Mouse (Mus musculus): ENCODE data around the gene Ncoa5. TPM values are rescaled to one million over a fixed set of nuclear protein-coding genes. Genes with fewer than 3 reads are reported as not detected.

Gene Ncoa5
- polyA plus RNA-seq, 1 experiment from 2014 or later = 79.5 TPM

GRCm38 (mm10) chr2:165035058-165035431 lies 378 bp upstream of the Ncoa5 start:
- WGBS = 23% methylated on average over 5 of the region's 5 CpGs
- Histone ChIP-seq H3K36me3 (ENCODE audit: control insufficient read depth, insufficient read depth, low read length) (no peaks in the 10 kb centered on the region), H3K4me3 (ENCODE audit: low read depth, low read length) (peak overlapping the region; percentile 98; the same call in 1 of the 2 replicates), H3K9me3 (ENCODE audit: control insufficient read depth, low read length) (no peaks in the 10 kb centered on the region), H3K4me1 (replicated peaks; ENCODE audit: control insufficient read depth, insufficient read depth, low read length) (peaks cover 12% of the 10 kb centered on the region; the same call in 1 of the 2 replicates), H3K27ac (ENCODE audit: low read depth, low read length) (peak overlapping the region; percentile 88), H3K27me3 (ENCODE audit: control insufficient read depth, insufficient read depth, low read length) (no peaks in the 10 kb centered on the region), H3K9ac (ENCODE audit: low read depth, low read length) (no peak overlapping the region; the same call in 1 of the 2 replicates), H3K4me2 (replicated peaks; ENCODE audit: low read depth, low read length) (peak overlapping the region; percentile 32; the same call in 1 of the 2 replicates)
- DNase-seq (ENCODE audit: low spot score) (no peak), ATAC-seq (ENCODE audit: low FRiP score) (peak; percentile 75; the same call in 1 of the 2 replicates)

DNA sequence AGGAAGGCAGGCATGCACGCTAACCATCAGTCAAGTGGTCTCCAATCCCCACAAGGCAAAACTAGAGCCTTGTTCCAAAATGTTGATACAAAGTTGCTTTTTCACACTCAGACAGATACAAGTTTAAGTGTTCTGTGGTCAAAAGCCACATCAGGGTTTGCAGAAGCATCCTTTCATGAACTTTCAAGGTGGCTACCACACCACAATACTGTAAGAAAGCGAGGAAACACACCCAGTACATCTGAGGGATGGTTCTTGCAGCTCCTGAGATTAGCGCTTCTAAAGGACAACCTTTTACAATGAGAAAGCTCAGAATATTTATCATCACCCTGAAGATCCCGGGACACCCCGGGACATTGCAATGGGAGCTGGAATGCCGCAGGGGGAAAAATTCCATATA lies 1.4 kb downstream of the Ncoa5 start:
- Histone ChIP-seq H3K4me2 (replicated peaks; ENCODE audit: low read depth, low read length) (peak overlapping the region; percentile 80), H3K4me1 (replicated peaks; ENCODE audit: control insufficient read depth, insufficient read depth, low read length) (peaks cover 12% of the 10 kb centered on the region; the same call in 1 of the 2 replicates), H3K4me3 (ENCODE audit: low read depth, low read length) (peak overlapping the region; percentile 98), H3K9ac (ENCODE audit: low read depth, low read length) (peak overlapping the region; percentile 99), H3K9me3 (ENCODE audit: control insufficient read depth, low read length) (no peaks in the 10 kb centered on the region), H3K36me3 (ENCODE audit: control insufficient read depth, insufficient read depth, low read length) (no peaks in the 10 kb centered on the region), H3K27me3 (ENCODE audit: control insufficient read depth, insufficient read depth, low read length) (no peaks in the 10 kb centered on the region), H3K27ac (ENCODE audit: low read depth, low read length) (no peak overlapping the region)
- 50% methylated on average over 6 of the region's 6 CpGs for WGBS
- ATAC-seq (ENCODE audit: low FRiP score) = no peak
- DNase-seq (ENCODE audit: low spot score) = no peak

GRCm38 (mm10) chr2:165032533-165032932 lies 2.1 kb downstream of the Ncoa5 start:
- Histone ChIP-seq H3K4me3 (ENCODE audit: low read depth, low read length) (0 out of 2 replicates have a peak overlapping the region, but pooled peaks have one; percentile 8), H3K9ac (ENCODE audit: low read depth, low read length) (no peak overlapping the region), H3K27me3 (ENCODE audit: control insufficient read depth, insufficient read depth, low read length) (no peaks in the 10 kb centered on the region), H3K4me1 (replicated peaks; ENCODE audit: control insufficient read depth, insufficient read depth, low read length) (peaks cover 12% of the 10 kb centered on the region; the same call in 1 of the 2 replicates), H3K36me3 (ENCODE audit: control insufficient read depth, insufficient read depth, low read length) (no peaks in the 10 kb centered on the region), H3K4me2 (replicated peaks; ENCODE audit: low read depth, low read length) (peak overlapping the region; percentile 80), H3K9me3 (ENCODE audit: control insufficient read depth, low read length) (no peaks in the 10 kb centered on the region), H3K27ac (ENCODE audit: low read depth, low read length) (no peak overlapping the region)
- WGBS = 61% methylated on average over 3 of the region's 3 CpGs
- DNase-seq (ENCODE audit: low spot score) (no peak), ATAC-seq (ENCODE audit: low FRiP score) (no peak)

GRCm38 (mm10) chr2:165027163-165027562 lies 7.5 kb downstream of the Ncoa5 start:
- WGBS = 76% methylated on average over 1 of the region's 1 CpGs
- DNase-seq (ENCODE audit: low spot score) (no peak), ATAC-seq (ENCODE audit: low FRiP score) (no peak)
- Histone ChIP-seq H3K27ac (ENCODE audit: low read depth, low read length) (no peak overlapping the region), H3K4me2 (replicated peaks; ENCODE audit: low read depth, low read length) (no peak overlapping the region), H3K4me1 (replicated peaks; ENCODE audit: control insufficient read depth, insufficient read depth, low read length) (no peaks in the 10 kb centered on the region; the same call in 1 of the 2 replicates), H3K9me3 (ENCODE audit: control insufficient read depth, low read length) (no peaks in the 10 kb centered on the region), H3K36me3 (ENCODE audit: control insufficient read depth, insufficient read depth, low read length) (no peaks in the 10 kb centered on the region), H3K27me3 (ENCODE audit: control insufficient read depth, insufficient read depth, low read length) (no peaks in the 10 kb centered on the region), H3K9ac (ENCODE audit: low read depth, low read length) (no peak overlapping the region), H3K4me3 (ENCODE audit: low read depth, low read length) (no peak overlapping the region)

- Histone ChIP-seq H3K9me3 (ENCODE audit: control insufficient read depth, low read length) (no peaks in the 10 kb centered on the region), H3K4me1 (replicated peaks; ENCODE audit: control insufficient read depth, insufficient read depth, low read length) (no peaks in the 10 kb centered on the region), H3K4me2 (replicated peaks; ENCODE audit: low read depth, low read length) (no peak overlapping the region), H3K9ac (ENCODE audit: low read depth, low read length) (no peak overlapping the region), H3K27me3 (ENCODE audit: control insufficient read depth, insufficient read depth, low read length) (no peaks in the 10 kb centered on the region), H3K36me3 (ENCODE audit: control insufficient read depth, insufficient read depth, low read length) (peaks cover 2% of the 10 kb centered on the region; the same call in 1 of the 2 replicates), H3K27ac (ENCODE audit: low read depth, low read length) (no peak overlapping the region), H3K4me3 (ENCODE audit: low read depth, low read length) (no peak overlapping the region)
- ATAC-seq (ENCODE audit: low FRiP score) (no peak), DNase-seq (ENCODE audit: low spot score) (no peak)
- WGBS = 75% methylated on average over 3 of the region's 3 CpGs
Measured at GRCm38 (mm10) chr2:165020490-165020889, 14.2 kb downstream of the Ncoa5 start.

DNA sequence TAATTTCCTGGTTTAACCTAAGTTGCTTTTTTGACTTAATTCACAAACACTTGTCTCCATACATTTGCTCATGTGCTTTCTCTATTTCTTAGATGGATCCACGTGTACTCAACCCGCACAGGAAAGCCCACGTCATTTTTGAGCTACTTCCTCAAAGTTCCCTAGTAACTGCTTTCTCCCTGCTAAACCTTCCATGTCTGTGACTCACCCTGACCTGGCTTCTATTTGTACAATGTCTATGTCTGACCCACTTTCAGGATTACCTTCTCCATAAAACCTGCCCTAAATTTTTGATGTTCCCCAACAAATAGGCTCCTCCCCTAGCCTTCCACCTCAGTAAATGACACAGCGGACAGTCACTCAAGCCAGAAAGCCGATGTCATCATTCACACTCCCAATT lies 19.7 kb downstream of the Ncoa5 start:
- Histone ChIP-seq H3K9me3 (ENCODE audit: control insufficient read depth, low read length) (no peaks in the 10 kb centered on the region), H3K4me2 (replicated peaks; ENCODE audit: low read depth, low read length) (no peak overlapping the region), H3K9ac (ENCODE audit: low read depth, low read length) (no peak overlapping the region), H3K27me3 (ENCODE audit: control insufficient read depth, insufficient read depth, low read length) (no peaks in the 10 kb centered on the region), H3K27ac (ENCODE audit: low read depth, low read length) (no peak overlapping the region), H3K4me3 (ENCODE audit: low read depth, low read length) (no peak overlapping the region), H3K4me1 (replicated peaks; ENCODE audit: control insufficient read depth, insufficient read depth, low read length) (no peaks in the 10 kb centered on the region), H3K36me3 (ENCODE audit: control insufficient read depth, insufficient read depth, low read length) (peaks cover 8% of the 10 kb centered on the region; the same call in 1 of the 2 replicates)
- WGBS = 93% methylated on average over 5 of the region's 5 CpGs
- no peak for DNase-seq (ENCODE audit: low spot score)
- ATAC-seq (ENCODE audit: low FRiP score) = no peak

DNA sequence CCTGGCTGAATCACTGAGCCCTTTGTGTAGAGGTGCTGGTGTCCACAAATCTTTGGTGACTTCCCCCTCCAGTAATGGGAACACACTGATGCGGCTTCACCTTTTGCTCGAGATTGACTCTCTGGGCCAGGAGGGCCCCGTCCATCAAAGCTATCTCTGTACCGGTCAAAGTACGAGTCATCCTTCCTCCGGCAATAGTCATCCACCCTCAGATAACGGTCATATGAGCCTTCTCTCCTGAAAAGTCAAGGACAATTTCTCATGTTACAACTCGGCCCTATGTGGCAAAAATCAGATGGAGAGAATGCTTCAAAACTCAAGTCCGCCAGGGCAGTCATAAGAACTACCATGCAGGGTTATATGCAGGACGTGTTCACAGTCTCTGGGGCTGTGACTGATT lies 24.3 kb downstream of the Ncoa5 start:
- no peak overlapping the region for H3K9ac ChIP-seq (ENCODE audit: low read depth, low read length)
- H3K9me3 ChIP-seq (ENCODE audit: control insufficient read depth, low read length) = no peaks in the 10 kb centered on the region
- H3K27me3 ChIP-seq (ENCODE audit: control insufficient read depth, insufficient read depth, low read length) = no peaks in the 10 kb centered on the region
- no peak for ATAC-seq (ENCODE audit: low FRiP score)
- H3K27ac ChIP-seq (ENCODE audit: low read depth, low read length) = no peak overlapping the region
- no peak overlapping the region for H3K4me2 ChIP-seq (replicated peaks; ENCODE audit: low read depth, low read length)
- WGBS = 93% methylated on average over 10 of the region's 10 CpGs
- no peak for DNase-seq (ENCODE audit: low spot score)
- peaks cover 22% of the 10 kb centered on the region; the same call in 1 of the 2 replicates for H3K36me3 ChIP-seq (ENCODE audit: control insufficient read depth, insufficient read depth, low read length)
- no peak overlapping the region for H3K4me3 ChIP-seq (ENCODE audit: low read depth, low read length)
- H3K4me1 ChIP-seq (replicated peaks; ENCODE audit: control insufficient read depth, insufficient read depth, low read length) = no peaks in the 10 kb centered on the region

GRCm38 (mm10) chr2:165009581-165009980 lies 25.1 kb downstream of the Ncoa5 start:
- H3K4me2 ChIP-seq (replicated peaks; ENCODE audit: low read depth, low read length) = no peak overlapping the region
- 97% methylated on average over 2 of the region's 2 CpGs for WGBS
- no peak overlapping the region for H3K9ac ChIP-seq (ENCODE audit: low read depth, low read length)
- ATAC-seq (ENCODE audit: low FRiP score) (no peak), DNase-seq (ENCODE audit: low spot score) (no peak)
- H3K27ac ChIP-seq (ENCODE audit: low read depth, low read length) = no peak overlapping the region
- no peaks in the 10 kb centered on the region for H3K9me3 ChIP-seq (ENCODE audit: control insufficient read depth, low read length)
- no peaks in the 10 kb centered on the region for H3K27me3 ChIP-seq (ENCODE audit: control insufficient read depth, insufficient read depth, low read length)
- H3K36me3 ChIP-seq (ENCODE audit: control insufficient read depth, insufficient read depth, low read length) = peaks cover 26% of the 10 kb centered on the region; the same call in 1 of the 2 replicates
- H3K4me1 ChIP-seq (replicated peaks; ENCODE audit: control insufficient read depth, insufficient read depth, low read length) = no peaks in the 10 kb centered on the region
- no peak overlapping the region for H3K4me3 ChIP-seq (ENCODE audit: low read depth, low read length)

DNA sequence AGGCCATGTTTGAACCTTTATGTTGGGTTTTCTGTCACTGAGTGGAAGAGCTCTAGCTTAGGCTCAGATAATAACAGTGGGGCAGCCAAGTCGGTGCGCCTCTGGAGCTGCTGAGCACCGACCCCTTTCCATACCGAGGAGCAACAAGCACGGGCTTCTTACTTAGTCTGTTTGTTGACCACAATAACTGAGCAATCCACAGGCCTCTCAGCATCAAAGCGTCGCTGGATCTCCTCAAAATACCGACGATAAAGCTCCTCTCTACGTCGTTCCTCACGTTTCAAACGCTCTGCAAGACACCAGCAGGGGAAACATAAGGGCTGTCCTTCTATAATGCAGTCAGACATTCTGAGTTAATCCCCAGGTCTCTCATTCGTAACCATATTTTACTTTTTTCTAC lies 25.5 kb downstream of the Ncoa5 start:
- ATAC-seq (ENCODE audit: low FRiP score) = no peak
- H3K9ac ChIP-seq (ENCODE audit: low read depth, low read length) = no peak overlapping the region
- H3K27ac ChIP-seq (ENCODE audit: low read depth, low read length) = no peak overlapping the region
- H3K9me3 ChIP-seq (ENCODE audit: control insufficient read depth, low read length) = no peaks in the 10 kb centered on the region
- 95% methylated on average over 14 of the region's 14 CpGs for WGBS
- no peaks in the 10 kb centered on the region for H3K27me3 ChIP-seq (ENCODE audit: control insufficient read depth, insufficient read depth, low read length)
- H3K36me3 ChIP-seq (ENCODE audit: control insufficient read depth, insufficient read depth, low read length) = peaks cover 30% of the 10 kb centered on the region; the same call in 1 of the 2 replicates
- no peaks in the 10 kb centered on the region for H3K4me1 ChIP-seq (replicated peaks; ENCODE audit: control insufficient read depth, insufficient read depth, low read length)
- H3K4me3 ChIP-seq (ENCODE audit: low read depth, low read length) = no peak overlapping the region
- no peak for DNase-seq (ENCODE audit: low spot score)
- H3K4me2 ChIP-seq (replicated peaks; ENCODE audit: low read depth, low read length) = no peak overlapping the region
